ENCODE assay signal across 8 mouse cellular contexts in genomic region chr7:114066529-114067178, GRCm38 (mm10). TPM values are rescaled to one million over a fixed set of nuclear protein-coding genes. Genes with fewer than 3 reads are reported as not detected.
A peak's percentile ranks its signal among the peaks of the same experiment; 100 is the strongest.
DNase-seq lines count a peak whose midpoint lies in the region; ATAC-seq lines count a peak whose summit lies in the region.

No protein-coding gene starts in this region.

- intact Hi-C loops in gastrocnemius, postnatal 36 days (cut with DNase I): no loop called here
- intact Hi-C loops in left cerebral cortex, postnatal 14 days (cut with DNase I): loop anchor here (1.0 to 10.0 kb wide), 3 partner anchors 48 to 147 kb away; partner anchors contain the start of gene Rras2

- H3K27me3 ChIP-seq in intestine, embryonic 15.5 days (replicated peaks): no peaks in the 10 kb centered on the region

- peak overlapping the region; percentile 20; the same call in 1 of the 2 replicates for H3K9ac ChIP-seq in intestine, embryonic 15.5 days

- peak; percentile 82 to 83 for DNase-seq in adrenal gland, adult 18-20 months (ENCODE audit: low spot score in 2 of 2)
- DNase-seq in embryo, embryonic 11.5 days (ENCODE audit: low read depth, low spot score): peak; percentile 82
- peak; percentile 69 to 74 for DNase-seq in gastrocnemius, postnatal 36 days
- peak; percentile 85 to 89 for DNase-seq in left cerebral cortex, postnatal 14 days (ENCODE audit: low spot score in 2 of 2)
- DNase-seq in mesoderm, embryonic 11.5 days (ENCODE audit: low read depth, low spot score): peak; percentile 92
- DNase-seq in right cerebral cortex, postnatal 36 days (ENCODE audit: low spot score in 2 of 2): peak; percentile 71
- peak; percentile 86 for DNase-seq in yolk sac, embryonic 10.5 days (ENCODE audit: low spot score)

- peak; percentile 78 for ATAC-seq in intestine, embryonic 15.5 days

- H3K4me2 ChIP-seq in intestine, embryonic 15.5 days (replicated peaks): peak overlapping the region; percentile 64

- no peaks in the 10 kb centered on the region for H3K36me3 ChIP-seq in intestine, embryonic 15.5 days

- peaks cover 30% of the 10 kb centered on the region for H3K4me1 ChIP-seq in intestine, embryonic 15.5 days (replicated peaks)

- 14% methylated on average over 14 of the region's 14 CpGs for WGBS in intestine, embryonic 15.5 days

- no peaks in the 10 kb centered on the region for H3K9me3 ChIP-seq in intestine, embryonic 15.5 days

- H3K27ac ChIP-seq in intestine, embryonic 15.5 days: no peak overlapping the region

- peak overlapping the region; percentile 17 for H3K4me3 ChIP-seq in intestine, embryonic 15.5 days (replicated peaks)

RNA-seq across cellular contexts. Expression of gene Rras2, which starts 50.9 kb away (rescaled TPM):
- total RNA-seq in adrenal gland, adult 18-20 months (2021): 10 to 100 TPM; 30.5 to 53.7 TPM
- 10 to 100 TPM; 15.3 to 15.7 TPM for total RNA-seq in gastrocnemius, postnatal 36 days (2021)
- polyA plus RNA-seq in intestine, embryonic 15.5 days (2015; fragmentation: Nextera tagmentation; extraction: Ambion mirVana): 26.6 and 26.8 TPM in 2 replicates
- 10 to 100 TPM; 43.2 to 47.3 TPM for total RNA-seq in left cerebral cortex, postnatal 14 days (2021)
